Mouse (Mus musculus): ENCODE data around the gene Lypd3. TPM values are rescaled to one million over a fixed set of nuclear protein-coding genes. Genes with fewer than 3 reads are reported as not detected.

Lypd3 gene
- polyA plus RNA-seq, 1 experiment: not detected

- Histone ChIP-seq H3K4me3 (replicated peaks; ENCODE audit: control insufficient read depth, low read depth, low read length) (peak overlapping the region; percentile 35), H3K4me1 (ENCODE audit: control insufficient read depth, insufficient read depth, low read length) (peaks cover 3% of the 10 kb centered on the region; the same call in 1 of the 2 replicates), H3K27ac (ENCODE audit: control insufficient read depth, insufficient read depth, low read depth, low read length, poor library complexity) (no peak overlapping the region)
- TF ChIP-seq CTCF (IDR thresholded peaks at IDR 0.05; ENCODE audit: control insufficient read depth, insufficient read depth, low read length) (no peak), POLR2A (IDR thresholded peaks at IDR 0.05; ENCODE audit: borderline replicate concordance, control insufficient read depth, low read depth, low read length) (no peak)
- 1% methylated on average over 35 of the region's 35 CpGs for WGBS
These were observed 1.9 kb downstream of the Lypd3 start for GRCm38 (mm10) chr7:24638026-24638856.

GRCm38 (mm10) chr7:24640450-24640849, 4.1 kb downstream of the Lypd3 start:
- WGBS: 81% methylated on average over 13 of the region's 13 CpGs

GRCm38 (mm10) chr7:24642491-24642890, 6.1 kb downstream of the Lypd3 start:
- TF ChIP-seq CTCF (IDR thresholded peaks at IDR 0.05; ENCODE audit: control insufficient read depth, insufficient read depth, low read length) (peak; percentile 88), POLR2A (IDR thresholded peaks at IDR 0.05; ENCODE audit: borderline replicate concordance, control insufficient read depth, low read depth, low read length) (no peak)
- Histone ChIP-seq H3K4me1 (ENCODE audit: control insufficient read depth, insufficient read depth, low read length) (peaks cover 5% of the 10 kb centered on the region; the same call in 1 of the 2 replicates), H3K27ac (ENCODE audit: control insufficient read depth, insufficient read depth, low read depth, low read length, poor library complexity) (no peak overlapping the region), H3K4me3 (replicated peaks; ENCODE audit: control insufficient read depth, low read depth, low read length) (no peak overlapping the region)
- WGBS: 9% methylated on average over 9 of the region's 9 CpGs

More at GRCm38 (mm10) chr7:24640450-24640849, 4.1 kb downstream of the Lypd3 start:
- peaks cover 5% of the 10 kb centered on the region; the same call in 1 of the 2 replicates for H3K4me1 ChIP-seq (ENCODE audit: control insufficient read depth, insufficient read depth, low read length)
- TF ChIP-seq CTCF (IDR thresholded peaks at IDR 0.05; ENCODE audit: control insufficient read depth, insufficient read depth, low read length): no peak
- no peak for TF ChIP-seq POLR2A (IDR thresholded peaks at IDR 0.05; ENCODE audit: borderline replicate concordance, control insufficient read depth, low read depth, low read length)
- no peak overlapping the region for H3K4me3 ChIP-seq (replicated peaks; ENCODE audit: control insufficient read depth, low read depth, low read length)
- H3K27ac ChIP-seq (ENCODE audit: control insufficient read depth, insufficient read depth, low read depth, low read length, poor library complexity): no peak overlapping the region

GRCm38 (mm10) chr7:24644492-24644891, 8.1 kb downstream of the Lypd3 start:
- peaks cover 2% of the 10 kb centered on the region; the same call in 1 of the 2 replicates for H3K4me1 ChIP-seq (ENCODE audit: control insufficient read depth, insufficient read depth, low read length)
- no peak overlapping the region for H3K27ac ChIP-seq (ENCODE audit: control insufficient read depth, insufficient read depth, low read depth, low read length, poor library complexity)
- no peak overlapping the region for H3K4me3 ChIP-seq (replicated peaks; ENCODE audit: control insufficient read depth, low read depth, low read length)
- TF ChIP-seq CTCF (IDR thresholded peaks at IDR 0.05; ENCODE audit: control insufficient read depth, insufficient read depth, low read length) (no peak), POLR2A (IDR thresholded peaks at IDR 0.05; ENCODE audit: borderline replicate concordance, control insufficient read depth, low read depth, low read length) (no peak)
- WGBS: 57% methylated on average over 6 of the region's 6 CpGs

- WGBS: 9% methylated on average over 7 of the region's 7 CpGs
- peaks cover 2% of the 10 kb centered on the region; the same call in 1 of the 2 replicates for H3K4me1 ChIP-seq (ENCODE audit: control insufficient read depth, insufficient read depth, low read length)
- TF ChIP-seq CTCF (IDR thresholded peaks at IDR 0.05; ENCODE audit: control insufficient read depth, insufficient read depth, low read length): no peak
- no peak for TF ChIP-seq POLR2A (IDR thresholded peaks at IDR 0.05; ENCODE audit: borderline replicate concordance, control insufficient read depth, low read depth, low read length)
- no peak overlapping the region for H3K27ac ChIP-seq (ENCODE audit: control insufficient read depth, insufficient read depth, low read depth, low read length, poor library complexity)
- no peak overlapping the region for H3K4me3 ChIP-seq (replicated peaks; ENCODE audit: control insufficient read depth, low read depth, low read length)
These were observed 8.6 kb downstream of the Lypd3 start for GRCm38 (mm10) chr7:24644996-24645395.

- WGBS: 39% methylated on average over 7 of the region's 7 CpGs
- no peak overlapping the region for H3K27ac ChIP-seq (ENCODE audit: control insufficient read depth, insufficient read depth, low read depth, low read length, poor library complexity)
- no peak overlapping the region for H3K4me3 ChIP-seq (replicated peaks; ENCODE audit: control insufficient read depth, low read depth, low read length)
- H3K4me1 ChIP-seq (ENCODE audit: control insufficient read depth, insufficient read depth, low read length): peaks cover 2% of the 10 kb centered on the region; the same call in 1 of the 2 replicates
- TF ChIP-seq POLR2A (IDR thresholded peaks at IDR 0.05; ENCODE audit: borderline replicate concordance, control insufficient read depth, low read depth, low read length) (no peak), CTCF (IDR thresholded peaks at IDR 0.05; ENCODE audit: control insufficient read depth, insufficient read depth, low read length) (no peak)
These were observed 10.1 kb downstream of the Lypd3 start for GRCm38 (mm10) chr7:24646486-24646885.

- no peak overlapping the region for H3K27ac ChIP-seq (ENCODE audit: control insufficient read depth, insufficient read depth, low read depth, low read length, poor library complexity)
- H3K4me3 ChIP-seq (replicated peaks; ENCODE audit: control insufficient read depth, low read depth, low read length): no peak overlapping the region
- no peaks in the 10 kb centered on the region for H3K4me1 ChIP-seq (ENCODE audit: control insufficient read depth, insufficient read depth, low read length)
- TF ChIP-seq POLR2A (IDR thresholded peaks at IDR 0.05; ENCODE audit: borderline replicate concordance, control insufficient read depth, low read depth, low read length) (no peak), CTCF (IDR thresholded peaks at IDR 0.05; ENCODE audit: control insufficient read depth, insufficient read depth, low read length) (peak; percentile 96)
- 20% methylated on average over 7 of the region's 7 CpGs for WGBS
These were observed 17.3 kb downstream of the Lypd3 start for GRCm38 (mm10) chr7:24653681-24654080.

- TF ChIP-seq CTCF (IDR thresholded peaks at IDR 0.05; ENCODE audit: control insufficient read depth, insufficient read depth, low read length): no peak
- TF ChIP-seq POLR2A (IDR thresholded peaks at IDR 0.05; ENCODE audit: borderline replicate concordance, control insufficient read depth, low read depth, low read length): no peak
- WGBS: 75% methylated on average over 12 of the region's 12 CpGs
- no peak overlapping the region for H3K27ac ChIP-seq (ENCODE audit: control insufficient read depth, insufficient read depth, low read depth, low read length, poor library complexity)
- no peak overlapping the region for H3K4me3 ChIP-seq (replicated peaks; ENCODE audit: control insufficient read depth, low read depth, low read length)
- H3K4me1 ChIP-seq (ENCODE audit: control insufficient read depth, insufficient read depth, low read length): peaks cover 3% of the 10 kb centered on the region; the same call in 1 of the 2 replicates
These were observed 23.5 kb downstream of the Lypd3 start for GRCm38 (mm10) chr7:24659737-24660357.
